Mouse (Mus musculus) cerebellum, postnatal 14 days (tissue): ENCODE data around the gene Olfr1305.

Experiments used
- DNase-seq, 2 experiments: peaks; one replicate each; pipeline ENCODE4 v3.0.0; 2021; ENCODE audit warnings: mixed read lengths in 2 of 2

Gene Olfr1305

DNA sequence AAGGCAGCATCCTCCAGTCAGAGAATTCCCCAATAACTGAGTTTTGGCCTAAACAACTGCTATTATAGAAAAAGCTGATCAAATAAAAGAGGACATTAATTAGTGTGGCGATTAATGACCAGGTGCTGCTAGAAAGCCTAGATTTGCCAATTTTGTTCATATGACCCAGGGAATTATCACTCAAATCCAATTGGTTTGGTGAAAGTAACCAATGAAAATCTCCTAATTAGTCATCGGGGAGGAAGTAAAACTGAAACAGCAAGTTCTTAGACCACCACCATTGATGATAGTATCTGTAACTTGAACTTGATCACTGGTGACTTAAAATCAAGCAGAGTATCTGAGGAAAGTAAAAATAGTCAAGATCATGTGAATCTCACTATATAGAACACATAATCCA is at the start of gene Olfr1305:
Olfr1305 (minus strand) TSS at position 101 of the 400 bp plus-strand sequence.
- DNase-seq = no peak

DNA sequence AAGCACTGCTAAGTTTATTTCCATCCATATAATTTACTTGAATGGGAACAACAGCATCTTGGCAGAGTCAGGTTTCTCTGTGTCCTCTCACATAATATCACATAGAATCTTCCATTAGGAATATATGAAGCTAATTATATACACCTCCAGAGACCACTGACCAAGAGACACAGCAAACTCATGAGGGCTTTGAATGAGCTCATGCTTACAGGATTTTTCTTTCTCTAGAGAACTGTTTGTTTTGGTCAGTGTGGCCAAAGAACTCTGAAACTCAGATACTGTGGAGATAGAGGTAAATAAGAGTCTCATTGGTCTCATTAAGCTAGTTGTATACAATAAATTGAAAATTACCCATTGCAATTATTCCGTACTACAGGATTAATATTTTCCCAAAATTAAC is 39.2 kb upstream of the Olfr1305 start, which contains the start of gene Olfr1306:
Olfr1306 (minus strand) TSS at position 101 of the 400 bp plus-strand sequence.
- no peak for DNase-seq

DNA sequence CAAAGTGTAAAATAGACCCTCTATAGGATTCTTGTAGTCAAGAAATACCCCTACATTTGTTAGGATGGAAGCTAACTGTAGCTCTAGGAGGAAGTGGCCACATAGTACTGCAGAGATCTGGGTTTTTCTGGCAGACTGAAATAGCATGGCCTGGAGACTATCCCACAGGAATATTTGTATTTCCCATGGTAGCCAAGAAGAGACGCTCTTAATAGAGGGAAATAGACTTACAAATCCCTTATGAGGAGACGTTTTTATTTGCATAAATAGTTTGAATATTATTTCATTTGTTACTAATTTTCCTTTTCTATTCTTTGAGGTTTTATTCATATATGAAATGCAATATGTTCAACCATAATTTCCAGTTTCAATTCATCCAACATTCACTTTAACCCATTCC is 56.7 kb downstream of the Olfr1305 start, which contains the start of gene Olfr1303:
Olfr1303 (minus strand) TSS at position 101 of the 400 bp plus-strand sequence.
- DNase-seq = no peak
